Mouse (Mus musculus) heart, embryonic 15.5 days (tissue): ENCODE measurements around the gene Pkp1. TPM values are rescaled to one million over a fixed set of nuclear protein-coding genes. Genes with fewer than 3 reads are reported as not detected.

Experiments
- ATAC-seq: fragments of 200-750 bp; cut with Nextera tagmentation; replicated peaks from 2 replicates; pipeline ENCODE4 v1.8.0; 2017; ENCODE audit warnings: low read depth, moderate TSS enrichment; ENCODE audit not compliant: insufficient number of reproducible peaks, insufficient read depth, low FRiP score
- H3K27ac ChIP-seq: fragments of 300-500 bp; sonication (generic); 2 replicates; pipeline ENCODE4 v1.5.1; 2015; ENCODE audit warnings: mild to moderate bottlenecking, inconsistent platforms
- H3K27me3 ChIP-seq: fragments of 300-500 bp; sonication (generic); 2 replicates; pipeline ENCODE4 v1.6.1; 2015; ENCODE audit warnings: inconsistent platforms
- H3K36me3 ChIP-seq: fragments of 300-500 bp; sonication (generic); 2 replicates; pipeline ENCODE4 v1.6.1; 2015; ENCODE audit warnings: mild to moderate bottlenecking, inconsistent platforms
- H3K4me1 ChIP-seq: fragments of 300-500 bp; sonication (generic); replicated peaks from 2 replicates; pipeline ENCODE4 v1.6.1; 2015; ENCODE audit warnings: inconsistent platforms
- H3K4me2 ChIP-seq: fragments of 300-500 bp; sonication (generic); 2 replicates; pipeline ENCODE4 v1.6.1; 2015; ENCODE audit warnings: inconsistent platforms, mild to moderate bottlenecking, moderate library complexity
- H3K4me3 ChIP-seq: fragments of 300-500 bp; sonication (generic); 2 replicates; pipeline ENCODE4 v1.5.1; 2015; ENCODE audit warnings: mild to moderate bottlenecking, inconsistent platforms
- H3K9ac ChIP-seq: fragments of 300-500 bp; sonication (generic); 2 replicates; pipeline ENCODE4 v1.6.1; 2015; ENCODE audit warnings: mild to moderate bottlenecking, inconsistent platforms
- H3K9me3 ChIP-seq: fragments of 300-500 bp; sonication (generic); replicated peaks from 2 replicates; pipeline ENCODE4 v1.6.1; 2016; ENCODE audit warnings: inconsistent platforms
- WGBS: fragments of 180-500 bp; shearing (Covaris S2); methylation state at CpG from one replicate; pipeline ENCODE4 v1.1.7; 2015; ENCODE audit warnings: mixed read lengths; 5-methylcytosine and 5-hydroxymethylcytosine counted together
- polyA plus RNA-seq: library from polyadenylated mRNA; unstranded; fragments of >200 nt; fragmentation: Nextera tagmentation; extraction: Ambion mirVana; gene quantifications from 2 replicates; pipeline ENCODE4 v1.2.1, GENCODE M21; 2015

Pkp1 gene
- polyA plus RNA-seq, 1 experiment from 2014 or later = 0.31 TPM

GRCm38 (mm10) chr1:135906736-135907135 is 12.3 kb downstream of the Pkp1 start:
- peaks cover 3% of the 10 kb centered on the region; the same call in 1 of the 2 replicates for H3K4me1 ChIP-seq
- peaks cover 19% of the 10 kb centered on the region; the same call in 1 of the 2 replicates for H3K27me3 ChIP-seq
- ATAC-seq = no peak; the same call in 1 of the 2 replicates
- H3K4me2 ChIP-seq = no peak overlapping the region
- H3K4me3 ChIP-seq = no peak overlapping the region
- 48% methylated on average over 11 of the region's 11 CpGs for WGBS
- H3K9me3 ChIP-seq = no peaks in the 10 kb centered on the region
- H3K27ac ChIP-seq = no peak overlapping the region
- H3K36me3 ChIP-seq = no peaks in the 10 kb centered on the region
- no peak overlapping the region for H3K9ac ChIP-seq

GRCm38 (mm10) chr1:135899991-135900515 is 19.0 kb downstream of the Pkp1 start:
- no peak for ATAC-seq
- no peaks in the 10 kb centered on the region for H3K9me3 ChIP-seq
- no peak overlapping the region for H3K9ac ChIP-seq
- WGBS = 59% methylated on average over 7 of the region's 7 CpGs
- no peaks in the 10 kb centered on the region for H3K36me3 ChIP-seq
- H3K4me1 ChIP-seq = no peaks in the 10 kb centered on the region
- H3K4me2 ChIP-seq = no peak overlapping the region
- no peak overlapping the region for H3K27ac ChIP-seq
- peaks cover 4% of the 10 kb centered on the region; the same call in 1 of the 2 replicates for H3K27me3 ChIP-seq
- no peak overlapping the region for H3K4me3 ChIP-seq

- 85% methylated on average over 6 of the region's 6 CpGs for WGBS
- Histone ChIP-seq H3K27me3 (peaks cover 4% of the 10 kb centered on the region), H3K9ac (no peak overlapping the region)
Measured at GRCm38 (mm10) chr1:135899295-135899694, 19.7 kb downstream of the Pkp1 start.

DNA sequence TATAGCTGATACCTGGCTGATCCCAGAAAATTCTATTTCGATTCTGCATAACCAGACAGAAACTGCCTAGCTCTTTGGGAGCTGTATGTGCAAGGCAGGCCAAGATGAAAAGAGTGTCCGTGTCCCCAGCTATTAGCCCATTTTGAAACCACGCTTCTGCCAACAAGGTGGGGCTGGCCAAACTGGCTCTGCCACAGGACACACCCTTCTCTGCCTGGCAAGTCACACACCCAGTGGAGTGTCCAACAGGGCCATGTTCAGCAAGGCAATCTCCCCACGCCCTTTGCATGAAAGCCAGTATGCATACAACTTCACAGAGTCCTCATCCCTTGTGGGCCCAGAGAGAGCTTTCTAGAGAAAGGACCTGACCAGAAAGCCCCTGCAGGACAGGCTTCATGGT is 23.6 kb downstream of the Pkp1 start:
- H3K9ac ChIP-seq = no peak overlapping the region
- no peak overlapping the region for H3K4me2 ChIP-seq
- H3K9me3 ChIP-seq = no peaks in the 10 kb centered on the region
- ATAC-seq = no peak
- 86% methylated on average over 4 of the region's 4 CpGs for WGBS
- no peaks in the 10 kb centered on the region for H3K4me1 ChIP-seq
- no peak overlapping the region for H3K27ac ChIP-seq
- no peak overlapping the region for H3K4me3 ChIP-seq
- no peaks in the 10 kb centered on the region for H3K36me3 ChIP-seq
- peaks cover 7% of the 10 kb centered on the region for H3K27me3 ChIP-seq

More at GRCm38 (mm10) chr1:135899295-135899694, 19.7 kb downstream of the Pkp1 start:
- Histone ChIP-seq H3K4me3 (no peak overlapping the region), H3K9me3 (no peaks in the 10 kb centered on the region), H3K36me3 (no peaks in the 10 kb centered on the region), H3K4me2 (no peak overlapping the region), H3K4me1 (no peaks in the 10 kb centered on the region), H3K27ac (no peak overlapping the region)
- ATAC-seq = no peak

- H3K4me1 ChIP-seq = no peaks in the 10 kb centered on the region
- ATAC-seq = no peak
- H3K27me3 ChIP-seq = peaks cover 7% of the 10 kb centered on the region; the same call in 1 of the 2 replicates
Measured at GRCm38 (mm10) chr1:135893377-135893776, 25.6 kb downstream of the Pkp1 start.

GRCm38 (mm10) chr1:135892764-135893163 is 26.2 kb downstream of the Pkp1 start:
- no peak for ATAC-seq
- Histone ChIP-seq H3K9me3 (no peaks in the 10 kb centered on the region), H3K36me3 (no peaks in the 10 kb centered on the region), H3K27ac (no peak overlapping the region), H3K4me3 (no peak overlapping the region), H3K27me3 (peaks cover 10% of the 10 kb centered on the region; the same call in 1 of the 2 replicates), H3K4me1 (no peaks in the 10 kb centered on the region), H3K4me2 (no peak overlapping the region), H3K9ac (no peak overlapping the region)
- WGBS = 74% methylated on average over 6 of the region's 6 CpGs

More at GRCm38 (mm10) chr1:135893377-135893776, 25.6 kb downstream of the Pkp1 start:
- Histone ChIP-seq H3K4me2 (no peak overlapping the region), H3K9ac (no peak overlapping the region), H3K36me3 (no peaks in the 10 kb centered on the region), H3K27ac (no peak overlapping the region), H3K9me3 (no peaks in the 10 kb centered on the region), H3K4me3 (no peak overlapping the region)
- 83% methylated on average over 3 of the region's 3 CpGs for WGBS

- no peak overlapping the region for H3K4me2 ChIP-seq
- ATAC-seq = no peak
- no peaks in the 10 kb centered on the region for H3K9me3 ChIP-seq
- H3K36me3 ChIP-seq = no peaks in the 10 kb centered on the region
- WGBS = 66% methylated on average over 6 of the region's 6 CpGs
- H3K9ac ChIP-seq = no peak overlapping the region
- no peaks in the 10 kb centered on the region for H3K4me1 ChIP-seq
- no peak overlapping the region for H3K27ac ChIP-seq
- H3K4me3 ChIP-seq = no peak overlapping the region
- peaks cover 10% of the 10 kb centered on the region; the same call in 1 of the 2 replicates for H3K27me3 ChIP-seq
Measured at GRCm38 (mm10) chr1:135892233-135892632, 26.8 kb downstream of the Pkp1 start.

DNA sequence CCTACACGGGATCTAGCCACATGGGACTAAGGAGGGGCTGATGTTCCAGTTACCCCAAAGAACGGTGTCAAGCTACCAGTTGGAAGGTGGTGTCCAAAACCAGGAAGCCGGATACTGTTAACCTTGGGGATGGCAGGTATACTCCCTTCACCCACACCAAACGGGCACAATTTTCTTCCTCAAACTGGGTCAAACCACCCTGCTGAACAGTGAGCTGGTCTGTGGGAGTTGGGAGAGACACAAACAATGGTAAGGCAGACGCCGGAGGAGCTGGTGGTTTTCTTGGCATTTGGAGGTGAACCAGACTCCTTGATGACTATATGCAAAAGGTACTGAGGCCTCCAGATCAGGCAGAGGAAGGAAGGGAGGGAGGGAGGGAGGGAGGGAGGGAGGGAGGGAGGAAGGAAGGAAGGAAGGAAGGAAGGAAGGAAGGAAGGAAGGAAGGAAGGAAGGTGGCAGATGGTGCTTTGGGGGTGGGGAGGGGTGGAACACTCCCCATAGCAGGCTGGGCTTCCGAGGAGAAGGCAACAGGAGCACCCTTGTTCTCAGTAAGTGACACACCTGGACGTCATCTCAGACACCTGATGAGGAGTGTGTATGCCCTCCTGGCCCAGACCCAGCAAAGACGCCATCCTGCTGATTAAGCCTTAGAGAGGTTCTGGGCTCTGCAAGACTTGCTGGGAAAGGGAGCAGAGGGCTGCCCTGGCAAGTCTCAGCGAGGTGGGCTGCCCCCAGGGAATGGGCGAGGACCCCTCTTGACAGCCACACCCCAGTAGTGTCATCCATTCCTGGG is 27.4 kb downstream of the Pkp1 start:
- no peaks in the 10 kb centered on the region for H3K36me3 ChIP-seq
- no peak overlapping the region for H3K4me2 ChIP-seq
- 64% methylated on average over 11 of the region's 11 CpGs for WGBS
- no peak overlapping the region for H3K4me3 ChIP-seq
- ATAC-seq = no peak
- H3K9me3 ChIP-seq = no peaks in the 10 kb centered on the region
- no peak overlapping the region for H3K27ac ChIP-seq
- H3K27me3 ChIP-seq = peaks cover 10% of the 10 kb centered on the region; the same call in 1 of the 2 replicates
- no peaks in the 10 kb centered on the region for H3K4me1 ChIP-seq
- no peak overlapping the region for H3K9ac ChIP-seq

GRCm38 (mm10) chr1:135889461-135890185 is 29.4 kb downstream of the Pkp1 start:
- 70% methylated on average over 20 of the region's 20 CpGs for WGBS
- H3K27me3 ChIP-seq = peaks cover 12% of the 10 kb centered on the region; the same call in 1 of the 2 replicates
- H3K4me1 ChIP-seq = no peaks in the 10 kb centered on the region
- no peaks in the 10 kb centered on the region for H3K36me3 ChIP-seq
- no peak for ATAC-seq
- H3K4me3 ChIP-seq = no peak overlapping the region
- no peaks in the 10 kb centered on the region for H3K9me3 ChIP-seq
- no peak overlapping the region for H3K9ac ChIP-seq
- no peak overlapping the region for H3K4me2 ChIP-seq
- H3K27ac ChIP-seq = no peak overlapping the region

- 57% methylated on average over 10 of the region's 10 CpGs for WGBS
- Histone ChIP-seq H3K27ac (no peak overlapping the region), H3K9ac (no peak overlapping the region), H3K4me1 (no peaks in the 10 kb centered on the region), H3K27me3 (peaks cover 5% of the 10 kb centered on the region; the same call in 1 of the 2 replicates), H3K4me3 (no peak overlapping the region), H3K36me3 (no peaks in the 10 kb centered on the region), H3K4me2 (no peak overlapping the region), H3K9me3 (no peaks in the 10 kb centered on the region)
- no peak for ATAC-seq
Measured at GRCm38 (mm10) chr1:135882385-135883109, 36.5 kb downstream of the Pkp1 start.

- no peak overlapping the region for H3K27ac ChIP-seq
- no peaks in the 10 kb centered on the region for H3K36me3 ChIP-seq
- ATAC-seq = no peak
- H3K4me1 ChIP-seq = no peaks in the 10 kb centered on the region
- H3K4me2 ChIP-seq = no peak overlapping the region
- H3K27me3 ChIP-seq = no peaks in the 10 kb centered on the region; the same call in 1 of the 2 replicates
- no peak overlapping the region for H3K9ac ChIP-seq
- 81% methylated on average over 2 of the region's 2 CpGs for WGBS
- no peak overlapping the region for H3K4me3 ChIP-seq
- no peaks in the 10 kb centered on the region for H3K9me3 ChIP-seq
Measured at GRCm38 (mm10) chr1:135877248-135877647, 41.8 kb downstream of the Pkp1 start.
